Mouse (Mus musculus) midbrain, embryonic 13.5 days (tissue): Measurements from ENCODE around the gene Adamts4. TPM values are rescaled to one million over a fixed set of nuclear protein-coding genes. Genes with fewer than 3 reads are reported as not detected.
"Not testable (repeated sequence)": the region's sequence is repeated elsewhere in the genome, so short reads cannot be mapped to it uniquely, and the experiment has no call there.

Experiments used
- ATAC-seq: fragments of 200-750 bp; cut with Nextera tagmentation; 2 replicates; pipeline ENCODE4 v1.8.0; 2017; ENCODE audit warnings: mild to moderate bottlenecking, moderate TSS enrichment, moderate library complexity
- H3K27ac ChIP-seq: fragments of 300-500 bp; sonication (generic); 2 replicates; pipeline ENCODE4 v1.5.1; 2015; ENCODE audit warnings: inconsistent platforms, mild to moderate bottlenecking, moderate library complexity
- H3K27me3 ChIP-seq: fragments of 300-500 bp; sonication (generic); 2 replicates; pipeline ENCODE4 v1.6.1; 2015; ENCODE audit warnings: mild to moderate bottlenecking, inconsistent platforms
- H3K36me3 ChIP-seq: fragments of 300-500 bp; sonication (generic); 2 replicates; pipeline ENCODE4 v1.6.1; 2015; ENCODE audit warnings: mild to moderate bottlenecking, inconsistent platforms
- H3K4me1 ChIP-seq: fragments of 300-500 bp; sonication (generic); replicated peaks from 2 replicates; pipeline ENCODE4 v1.6.1; 2015; ENCODE audit warnings: inconsistent platforms
- H3K4me2 ChIP-seq: fragments of 300-500 bp; sonication (generic); replicated peaks from 2 replicates; pipeline ENCODE4 v1.6.1; 2015; ENCODE audit warnings: moderate library complexity, mild to moderate bottlenecking, inconsistent platforms
- H3K4me3 ChIP-seq: fragments of 300-500 bp; sonication (generic); replicated peaks from 2 replicates; pipeline ENCODE4 v1.5.1; 2015; ENCODE audit warnings: mild to moderate bottlenecking, inconsistent platforms
- H3K9ac ChIP-seq: fragments of 300-500 bp; sonication (generic); replicated peaks from 2 replicates; pipeline ENCODE4 v1.6.1; 2015; ENCODE audit warnings: mild to moderate bottlenecking, inconsistent platforms
- H3K9me3 ChIP-seq: fragments of 300-500 bp; sonication (generic); 2 replicates; pipeline ENCODE4 v1.6.1; 2016; ENCODE audit warnings: mild to moderate bottlenecking, inconsistent platforms
- WGBS: fragments of 180-500 bp; shearing (Covaris S2); methylation state at CpG from one replicate; pipeline ENCODE4 v1.1.7; 2015; 5-methylcytosine and 5-hydroxymethylcytosine counted together
- polyA plus RNA-seq: library from polyadenylated mRNA; unstranded; fragments of >200 nt; fragmentation: Nextera tagmentation; extraction: Ambion mirVana; gene quantifications from 2 replicates; pipeline ENCODE4 v1.2.1, GENCODE M21; 2015

Gene Adamts4
- polyA plus RNA-seq, 1 experiment from 2014 or later: 7.4 TPM

DNA sequence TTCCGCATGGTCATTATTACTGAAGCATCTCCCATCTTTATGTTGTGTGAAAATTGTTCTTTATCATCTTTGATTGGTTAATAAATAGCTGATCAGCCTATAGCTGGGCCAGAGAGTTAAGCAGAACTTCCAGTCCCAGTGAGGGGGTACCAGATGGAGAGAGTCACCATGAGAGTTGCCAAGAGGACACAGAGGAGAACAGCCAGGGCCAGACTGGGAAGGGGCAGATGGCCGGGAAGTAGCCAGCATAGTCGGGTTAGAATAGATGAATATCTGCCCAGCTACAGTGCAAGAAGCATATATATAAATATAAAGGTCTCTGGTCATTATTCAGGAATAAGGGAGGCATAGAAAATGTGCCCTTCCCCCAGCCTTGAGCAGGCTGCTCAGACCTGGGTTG, 48.0 kb downstream of the Adamts4 start:
- Histone ChIP-seq H3K36me3 (no peaks in the 10 kb centered on the region), H3K27me3 (peaks cover 25% of the 10 kb centered on the region), H3K9ac (no peak overlapping the region), H3K9me3 (no peaks in the 10 kb centered on the region), H3K4me3 (no peak overlapping the region), H3K27ac (no peak overlapping the region), H3K4me1 (peaks cover 8% of the 10 kb centered on the region), H3K4me2 (no peak overlapping the region)
- 67% methylated on average over 3 of the region's 3 CpGs for WGBS
- no peak for ATAC-seq

- H3K4me2 ChIP-seq: not testable (repeated sequence)
- 70% methylated on average over 5 of the region's 5 CpGs for WGBS
These were observed 55.9 kb downstream of the Adamts4 start for GRCm38 (mm10) chr1:171306157-171306556.

GRCm38 (mm10) chr1:171309321-171309720, 59.1 kb downstream of the Adamts4 start:
- ATAC-seq: no peak
- no peak overlapping the region for H3K4me3 ChIP-seq
- H3K27ac ChIP-seq: no peak overlapping the region
- H3K4me1 ChIP-seq: no peaks in the 10 kb centered on the region
- no peaks in the 10 kb centered on the region for H3K36me3 ChIP-seq
- H3K27me3 ChIP-seq: no peaks in the 10 kb centered on the region; the same call in 1 of the 2 replicates
- no peak overlapping the region for H3K9ac ChIP-seq
- 81% methylated on average over 2 of the region's 2 CpGs for WGBS
- H3K4me2 ChIP-seq: no peak overlapping the region
- H3K9me3 ChIP-seq: no peaks in the 10 kb centered on the region

More at GRCm38 (mm10) chr1:171306157-171306556, 55.9 kb downstream of the Adamts4 start:
- not testable (repeated sequence) for ATAC-seq, H3K36me3 ChIP-seq, H3K9ac ChIP-seq, H3K27me3 ChIP-seq, H3K27ac ChIP-seq, H3K4me1 ChIP-seq, H3K9me3 ChIP-seq, H3K4me3 ChIP-seq

Other genes starting within 250 kb of the Adamts4 start
- gene Fcgr4, start 231.5 kb upstream of the Adamts4 start, polyA plus RNA-seq: 0.15 TPM in 1 of 2 replicates, not detected in the other
- gene Fcgr3, start 185.5 kb upstream of the Adamts4 start, polyA plus RNA-seq: 4.8 and 6.0 TPM in 2 replicates
- gene Cfap126, start 136.5 kb upstream of the Adamts4 start, polyA plus RNA-seq: 2.0 and 3.7 TPM in 2 replicates
- gene Sdhc, start 99.8 kb upstream of the Adamts4 start, polyA plus RNA-seq: 260 and 273 TPM in 2 replicates
- gene Mpz, start 99.7 kb upstream of the Adamts4 start, polyA plus RNA-seq: 0.15 and 0.20 TPM in 2 replicates
- gene Pcp4l1, start 54.2 kb upstream of the Adamts4 start, polyA plus RNA-seq: 17.0 and 23.0 TPM in 2 replicates
- 0.30 and 0.42 TPM in 2 replicates for gene Nr1i3, start 36.5 kb upstream of the Adamts4 start, polyA plus RNA-seq
- gene Tomm40l, start 27.9 kb upstream of the Adamts4 start, polyA plus RNA-seq: 33.5 and 37.9 TPM in 2 replicates
- 2.6 and 5.1 TPM in 2 replicates for gene Apoa2, start 25.4 kb upstream of the Adamts4 start, polyA plus RNA-seq
- gene Fcer1g, start 16.1 kb upstream of the Adamts4 start, polyA plus RNA-seq: 20.2 and 20.8 TPM in 2 replicates
- 231 and 234 TPM in 2 replicates for gene Ndufs2, start 967 bp downstream of the Adamts4 start, polyA plus RNA-seq
- gene B4galt3, start 19.9 kb downstream of the Adamts4 start, polyA plus RNA-seq: 99.0 and 99.8 TPM in 2 replicates
- gene Ppox, start 30.8 kb downstream of the Adamts4 start, polyA plus RNA-seq: 56.0 and 56.4 TPM in 2 replicates
- gene Usp21, start 37.6 kb downstream of the Adamts4 start, polyA plus RNA-seq: 112 and 121 TPM in 2 replicates
- gene Ufc1, start 44.6 kb downstream of the Adamts4 start, polyA plus RNA-seq: 112 and 126 TPM in 2 replicates
- 54.3 and 56.9 TPM in 2 replicates for gene Dedd, start 78.7 kb downstream of the Adamts4 start, polyA plus RNA-seq
- 57.5 and 61.3 TPM in 2 replicates for gene Nit1, start 95.2 kb downstream of the Adamts4 start, polyA plus RNA-seq
- gene Pfdn2, start 95.2 kb downstream of the Adamts4 start, polyA plus RNA-seq: 166 and 177 TPM in 2 replicates
- gene Klhdc9, start 110.4 kb downstream of the Adamts4 start, polyA plus RNA-seq: 4.2 and 4.6 TPM in 2 replicates
- gene Nectin4, start 119.7 kb downstream of the Adamts4 start, polyA plus RNA-seq: 0.70 and 0.97 TPM in 2 replicates
- gene Arhgap30, start 138.5 kb downstream of the Adamts4 start, polyA plus RNA-seq: 0.63 TPM in 2 replicates
- gene Usf1, start 160.9 kb downstream of the Adamts4 start, polyA plus RNA-seq: 237 and 239 TPM in 2 replicates
- 11.7 and 13.3 TPM in 2 replicates for gene Tstd1, start 168.5 kb downstream of the Adamts4 start, polyA plus RNA-seq
- 8.3 and 9.7 TPM in 2 replicates for gene F11r, start 187.1 kb downstream of the Adamts4 start, polyA plus RNA-seq